Mouse (Mus musculus): ENCODE data around the gene Thbs2. TPM values are rescaled to one million over a fixed set of nuclear protein-coding genes. Genes with fewer than 3 reads are reported as not detected.

Gene Thbs2
- polyA plus RNA-seq, 1 experiment from 2014 or later, result 2.7 TPM

DNA sequence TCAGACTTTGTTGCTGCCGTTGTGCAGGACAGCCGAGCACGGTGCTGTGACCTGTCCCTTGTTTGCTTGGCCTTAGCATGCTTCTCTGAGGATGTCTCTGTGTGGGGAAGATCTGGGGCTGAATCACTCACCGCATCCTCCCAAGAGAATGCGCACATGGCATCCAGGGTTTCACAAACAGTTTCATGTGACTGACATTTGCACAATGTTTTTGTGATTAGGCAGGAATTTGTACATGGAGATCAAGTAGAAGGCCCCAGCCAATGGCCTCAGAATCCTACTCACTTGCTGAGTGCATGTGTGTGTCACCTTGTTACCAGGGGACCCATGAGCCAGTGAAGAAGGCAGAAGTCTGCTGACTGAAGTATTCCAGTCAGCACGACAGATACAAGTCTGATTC lies 9.7 kb upstream of the Thbs2 start:
- no peak for ATAC-seq (replicated peaks; ENCODE audit: insufficient number of reproducible peaks, low FRiP score, low TSS enrichment)
- H3K4me3 ChIP-seq (ENCODE audit: low read depth, low read length), result no peak overlapping the region
- 64% methylated on average over 6 of the region's 6 CpGs for WGBS (ENCODE audit: insufficient replicate concordance)

DNA sequence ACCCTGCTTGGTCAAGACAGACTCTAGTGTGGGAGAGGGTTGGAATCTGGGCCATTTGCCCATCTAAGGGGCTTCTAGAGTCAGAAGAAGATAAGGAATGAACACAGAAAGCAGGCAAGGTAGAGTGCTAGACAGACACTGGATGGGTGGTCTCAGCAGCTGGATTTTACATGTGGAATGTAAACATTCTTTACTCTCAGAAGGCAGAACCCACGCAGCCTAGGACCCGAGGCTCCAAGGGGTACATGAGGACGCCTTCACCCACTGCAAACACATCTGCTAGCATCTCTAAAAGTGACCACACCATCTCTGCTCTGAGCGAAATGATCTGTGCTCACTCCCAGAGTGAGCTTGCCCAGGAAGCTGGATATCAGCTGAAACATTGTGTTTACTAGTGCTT lies 9.2 kb upstream of the Thbs2 start:
- no peak overlapping the region for H3K4me3 ChIP-seq (ENCODE audit: low read depth, low read length)
- WGBS (ENCODE audit: insufficient replicate concordance), result 56% methylated on average over 4 of the region's 4 CpGs
- H3K27ac ChIP-seq (ENCODE audit: low read depth, low read length), result no peak overlapping the region
- H3K4me1 ChIP-seq (ENCODE audit: control insufficient read depth, insufficient read depth, low read length), result no peaks in the 10 kb centered on the region
- no peak overlapping the region for H3K9ac ChIP-seq (ENCODE audit: low read depth, low read length)
- H3K4me2 ChIP-seq, result no peak overlapping the region
- ATAC-seq (replicated peaks; ENCODE audit: insufficient number of reproducible peaks, low FRiP score, low TSS enrichment), result no peak
- H3K27me3 ChIP-seq (ENCODE audit: control insufficient read depth, insufficient read depth, low read length), result no peaks in the 10 kb centered on the region; the same call in 1 of the 2 replicates
- H3K36me3 ChIP-seq (ENCODE audit: control insufficient read depth, insufficient read depth, low read length), result no peaks in the 10 kb centered on the region
- no peaks in the 10 kb centered on the region for H3K9me3 ChIP-seq (replicated peaks; ENCODE audit: control insufficient read depth, low read length)

More for the DNA sequence above, 9.7 kb upstream of the Thbs2 start:
- H3K27me3 ChIP-seq (ENCODE audit: control insufficient read depth, insufficient read depth, low read length), result no peaks in the 10 kb centered on the region; the same call in 1 of the 2 replicates
- no peaks in the 10 kb centered on the region for H3K9me3 ChIP-seq (replicated peaks; ENCODE audit: control insufficient read depth, low read length)
- no peaks in the 10 kb centered on the region for H3K36me3 ChIP-seq (ENCODE audit: control insufficient read depth, insufficient read depth, low read length)
- no peak overlapping the region for H3K9ac ChIP-seq (ENCODE audit: low read depth, low read length)
- H3K4me1 ChIP-seq (ENCODE audit: control insufficient read depth, insufficient read depth, low read length), result no peaks in the 10 kb centered on the region
- no peak overlapping the region for H3K27ac ChIP-seq (ENCODE audit: low read depth, low read length)
- no peak overlapping the region for H3K4me2 ChIP-seq

DNA sequence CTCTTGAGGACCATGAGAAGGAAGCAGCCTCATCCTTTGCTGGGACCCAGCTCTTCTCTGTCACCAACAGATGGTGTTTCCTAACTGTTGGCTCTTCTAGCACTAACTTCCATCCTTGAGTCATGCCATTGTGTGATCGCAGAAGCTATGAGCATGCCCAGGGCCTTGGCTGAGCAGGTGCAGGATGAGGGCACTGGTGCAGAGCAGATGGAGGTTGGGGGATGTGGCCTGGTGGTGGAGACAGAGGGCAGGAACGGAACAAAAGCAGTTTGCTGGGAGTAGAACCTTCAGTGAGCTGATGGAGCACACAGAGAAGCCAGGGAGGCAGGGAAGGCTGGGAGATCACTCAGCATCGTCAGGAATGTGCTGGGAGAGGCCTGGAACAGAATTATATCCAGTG lies 8.7 kb upstream of the Thbs2 start:
- ATAC-seq (replicated peaks; ENCODE audit: insufficient number of reproducible peaks, low FRiP score, low TSS enrichment), result no peak
- Histone ChIP-seq H3K9me3 (replicated peaks; ENCODE audit: control insufficient read depth, low read length) (no peaks in the 10 kb centered on the region), H3K4me1 (ENCODE audit: control insufficient read depth, insufficient read depth, low read length) (no peaks in the 10 kb centered on the region), H3K4me3 (ENCODE audit: low read depth, low read length) (no peak overlapping the region), H3K27ac (ENCODE audit: low read depth, low read length) (no peak overlapping the region), H3K9ac (ENCODE audit: low read depth, low read length) (no peak overlapping the region), H3K36me3 (ENCODE audit: control insufficient read depth, insufficient read depth, low read length) (no peaks in the 10 kb centered on the region), H3K4me2 (no peak overlapping the region), H3K27me3 (ENCODE audit: control insufficient read depth, insufficient read depth, low read length) (no peaks in the 10 kb centered on the region; the same call in 1 of the 2 replicates)
- WGBS (ENCODE audit: insufficient replicate concordance), result 50% methylated on average over 3 of the region's 3 CpGs

DNA sequence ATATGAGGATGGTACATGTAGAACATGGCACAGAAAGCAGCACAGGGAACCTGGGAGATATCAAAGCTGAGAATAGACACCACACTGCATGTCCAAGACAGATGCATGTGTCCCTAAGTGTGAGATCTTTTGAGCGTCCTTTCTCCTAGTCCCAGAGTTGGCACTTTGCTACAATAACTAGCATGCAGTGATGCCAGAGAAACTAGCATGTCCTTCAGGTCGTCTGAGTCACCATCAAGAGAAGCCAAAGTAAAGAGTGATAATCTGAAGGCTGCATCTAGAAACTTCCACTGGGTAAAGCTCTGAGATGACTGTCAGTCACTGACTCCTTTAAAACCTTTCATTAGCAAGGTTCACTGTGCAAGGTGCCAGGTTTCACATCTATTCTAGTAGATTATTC lies 7.9 kb upstream of the Thbs2 start:
- ATAC-seq (replicated peaks; ENCODE audit: insufficient number of reproducible peaks, low FRiP score, low TSS enrichment), result no peak
- Histone ChIP-seq H3K4me3 (ENCODE audit: low read depth, low read length) (no peak overlapping the region), H3K9ac (ENCODE audit: low read depth, low read length) (no peak overlapping the region), H3K4me2 (no peak overlapping the region), H3K4me1 (ENCODE audit: control insufficient read depth, insufficient read depth, low read length) (no peaks in the 10 kb centered on the region; the same call in 1 of the 2 replicates), H3K27me3 (ENCODE audit: control insufficient read depth, insufficient read depth, low read length) (no peaks in the 10 kb centered on the region; the same call in 1 of the 2 replicates), H3K27ac (ENCODE audit: low read depth, low read length) (no peak overlapping the region), H3K9me3 (replicated peaks; ENCODE audit: control insufficient read depth, low read length) (no peaks in the 10 kb centered on the region), H3K36me3 (ENCODE audit: control insufficient read depth, insufficient read depth, low read length) (no peaks in the 10 kb centered on the region)
- WGBS (ENCODE audit: insufficient replicate concordance), result 44% methylated on average over 2 of the region's 2 CpGs

DNA sequence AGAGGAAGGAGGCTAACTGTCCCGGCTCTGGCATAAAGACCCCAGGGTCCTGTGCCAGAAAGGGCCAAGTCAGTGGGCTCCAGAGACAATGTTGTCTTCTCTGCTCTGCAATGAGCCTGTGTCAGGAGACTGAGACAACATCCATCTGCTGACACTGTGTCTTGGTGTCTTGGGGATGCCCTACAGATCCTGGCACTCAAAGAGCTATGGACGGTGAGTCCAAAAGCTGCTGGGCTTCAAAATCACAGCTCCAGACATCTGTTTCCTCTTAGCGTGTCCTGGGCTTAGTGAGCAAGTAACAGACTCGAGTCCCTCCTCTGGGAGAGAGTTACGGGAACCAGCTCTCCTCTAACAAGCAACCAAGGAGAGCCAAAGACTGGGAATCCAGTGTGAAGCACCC lies 6.2 kb upstream of the Thbs2 start:
- no peaks in the 10 kb centered on the region; the same call in 1 of the 2 replicates for H3K27me3 ChIP-seq (ENCODE audit: control insufficient read depth, insufficient read depth, low read length)
- no peaks in the 10 kb centered on the region for H3K9me3 ChIP-seq (replicated peaks; ENCODE audit: control insufficient read depth, low read length)
- H3K36me3 ChIP-seq (ENCODE audit: control insufficient read depth, insufficient read depth, low read length), result no peaks in the 10 kb centered on the region
- no peak for ATAC-seq (replicated peaks; ENCODE audit: insufficient number of reproducible peaks, low FRiP score, low TSS enrichment)
- H3K9ac ChIP-seq (ENCODE audit: low read depth, low read length), result no peak overlapping the region
- H3K27ac ChIP-seq (ENCODE audit: low read depth, low read length), result no peak overlapping the region
- WGBS (ENCODE audit: insufficient replicate concordance), result 58% methylated on average over 5 of the region's 5 CpGs
- H3K4me1 ChIP-seq (ENCODE audit: control insufficient read depth, insufficient read depth, low read length), result no peaks in the 10 kb centered on the region; the same call in 1 of the 2 replicates
- no peak overlapping the region for H3K4me2 ChIP-seq
- no peak overlapping the region for H3K4me3 ChIP-seq (ENCODE audit: low read depth, low read length)

DNA sequence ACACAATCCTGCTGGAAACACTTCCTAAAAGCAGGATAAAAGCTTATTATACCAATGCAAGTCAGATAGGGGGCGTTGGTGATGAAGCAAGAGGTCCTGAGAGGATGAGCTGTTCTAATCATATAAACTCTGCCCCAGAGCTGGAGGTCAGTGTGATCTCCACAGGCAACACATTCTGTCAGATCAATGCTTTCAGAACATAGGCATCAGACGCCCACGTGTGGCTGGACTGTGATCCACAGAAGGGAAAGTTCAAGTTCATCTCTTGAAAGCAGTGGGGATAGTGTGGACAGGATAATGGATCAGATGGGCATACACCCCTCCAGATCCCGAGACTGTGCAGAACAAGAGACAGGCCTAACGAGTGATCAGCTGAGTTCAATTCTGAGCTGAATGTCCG lies 4.2 kb upstream of the Thbs2 start:
- H3K27ac ChIP-seq (ENCODE audit: low read depth, low read length), result no peak overlapping the region
- H3K4me3 ChIP-seq (ENCODE audit: low read depth, low read length), result no peak overlapping the region
- no peaks in the 10 kb centered on the region for H3K36me3 ChIP-seq (ENCODE audit: control insufficient read depth, insufficient read depth, low read length)
- H3K9ac ChIP-seq (ENCODE audit: low read depth, low read length), result no peak overlapping the region
- H3K27me3 ChIP-seq (ENCODE audit: control insufficient read depth, insufficient read depth, low read length), result no peaks in the 10 kb centered on the region; the same call in 1 of the 2 replicates
- no peaks in the 10 kb centered on the region; the same call in 1 of the 2 replicates for H3K4me1 ChIP-seq (ENCODE audit: control insufficient read depth, insufficient read depth, low read length)
- H3K4me2 ChIP-seq, result no peak overlapping the region
- no peak for ATAC-seq (replicated peaks; ENCODE audit: insufficient number of reproducible peaks, low FRiP score, low TSS enrichment)
- WGBS (ENCODE audit: insufficient replicate concordance), result 60% methylated on average over 6 of the region's 6 CpGs
- H3K9me3 ChIP-seq (replicated peaks; ENCODE audit: control insufficient read depth, low read length), result no peaks in the 10 kb centered on the region

DNA sequence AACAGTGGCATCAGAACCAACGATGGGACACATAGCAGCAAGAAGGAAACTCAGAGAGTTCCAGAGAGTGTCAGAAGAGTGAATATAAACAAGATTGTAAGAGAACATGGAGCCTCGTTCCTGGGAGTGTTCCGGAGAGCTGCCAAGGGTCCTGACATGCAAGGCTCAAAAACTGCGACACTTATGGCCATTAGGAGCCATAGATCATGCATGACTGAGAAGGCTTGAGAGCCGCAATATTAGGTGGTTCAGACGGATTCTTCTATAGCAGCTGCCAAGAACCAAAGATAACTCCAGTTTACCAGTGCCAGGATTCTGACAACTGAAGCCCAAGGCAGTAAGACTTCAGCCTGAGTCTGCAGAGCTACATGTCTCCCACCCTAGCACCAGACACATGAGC lies 3.1 kb upstream of the Thbs2 start:
- Histone ChIP-seq H3K4me2 (no peak overlapping the region), H3K27me3 (ENCODE audit: control insufficient read depth, insufficient read depth, low read length) (no peaks in the 10 kb centered on the region; the same call in 1 of the 2 replicates), H3K4me1 (ENCODE audit: control insufficient read depth, insufficient read depth, low read length) (no peaks in the 10 kb centered on the region; the same call in 1 of the 2 replicates), H3K4me3 (ENCODE audit: low read depth, low read length) (no peak overlapping the region), H3K9me3 (replicated peaks; ENCODE audit: control insufficient read depth, low read length) (no peaks in the 10 kb centered on the region), H3K27ac (ENCODE audit: low read depth, low read length) (no peak overlapping the region), H3K9ac (ENCODE audit: low read depth, low read length) (no peak overlapping the region), H3K36me3 (ENCODE audit: control insufficient read depth, insufficient read depth, low read length) (no peaks in the 10 kb centered on the region)
- 69% methylated on average over 6 of the region's 6 CpGs for WGBS (ENCODE audit: insufficient replicate concordance)
- ATAC-seq (replicated peaks; ENCODE audit: insufficient number of reproducible peaks, low FRiP score, low TSS enrichment), result no peak

DNA sequence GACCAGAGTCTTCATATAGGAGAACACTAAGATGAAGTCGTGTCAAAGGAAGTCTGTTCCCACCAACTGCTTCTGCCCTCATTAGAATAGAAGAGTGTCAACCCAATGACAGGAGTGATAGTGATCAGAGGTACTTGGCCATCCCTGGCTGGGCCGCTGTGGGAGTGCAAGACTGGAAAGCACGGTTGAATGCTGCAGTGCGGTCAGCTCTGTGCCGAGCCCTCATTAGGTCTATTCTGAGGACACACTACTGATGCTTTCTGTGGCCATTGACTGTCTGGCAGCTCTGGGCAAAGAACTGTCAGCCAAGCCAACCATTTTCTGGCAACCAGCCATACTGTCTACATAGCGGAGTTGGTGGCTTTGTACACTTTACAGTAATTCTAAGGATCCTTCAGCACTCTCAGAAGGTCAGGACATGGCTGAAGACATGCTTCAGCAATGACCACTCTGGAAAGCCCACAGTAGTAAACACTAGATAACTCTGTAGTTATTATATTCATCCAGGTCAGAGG lies 2.3 kb upstream of the Thbs2 start:
- ATAC-seq (replicated peaks; ENCODE audit: insufficient number of reproducible peaks, low FRiP score, low TSS enrichment), result no peak
- Histone ChIP-seq H3K27ac (ENCODE audit: low read depth, low read length) (no peak overlapping the region), H3K36me3 (ENCODE audit: control insufficient read depth, insufficient read depth, low read length) (no peaks in the 10 kb centered on the region), H3K4me2 (no peak overlapping the region), H3K4me3 (ENCODE audit: low read depth, low read length) (no peak overlapping the region), H3K4me1 (ENCODE audit: control insufficient read depth, insufficient read depth, low read length) (no peaks in the 10 kb centered on the region; the same call in 1 of the 2 replicates), H3K9ac (ENCODE audit: low read depth, low read length) (no peak overlapping the region), H3K9me3 (replicated peaks; ENCODE audit: control insufficient read depth, low read length) (no peaks in the 10 kb centered on the region), H3K27me3 (ENCODE audit: control insufficient read depth, insufficient read depth, low read length) (no peaks in the 10 kb centered on the region; the same call in 1 of the 2 replicates)
- WGBS (ENCODE audit: insufficient replicate concordance), result 80% methylated on average over 6 of the region's 6 CpGs

Measured in heart, embryonic 11.5 days (tissue).